Mouse (Mus musculus) adrenal gland, postnatal 10 days (tissue): ENCODE results near the gene Mroh8. TPM values are rescaled to one million over a fixed set of nuclear protein-coding genes. Genes with fewer than 3 reads are reported as not detected.
"Not testable (repeated sequence)": the region's sequence is repeated elsewhere in the genome, so short reads cannot be mapped to it uniquely, and the experiment has no call there.

ENCODE experiments used
- DNase-seq: peaks from one replicate; pipeline ENCODE4 v3.0.0; 2021; ENCODE audit warnings: mixed read lengths
- total RNA-seq, 2 experiments: library from RNA; stranded (reverse); gene quantifications; 2 replicates each; pipeline ENCODE4 v1.2.3; 2021

Gene Mroh8
- total RNA-seq, 2 experiments from 2014 or later: 0.42 TPM; not detected in 1

DNA sequence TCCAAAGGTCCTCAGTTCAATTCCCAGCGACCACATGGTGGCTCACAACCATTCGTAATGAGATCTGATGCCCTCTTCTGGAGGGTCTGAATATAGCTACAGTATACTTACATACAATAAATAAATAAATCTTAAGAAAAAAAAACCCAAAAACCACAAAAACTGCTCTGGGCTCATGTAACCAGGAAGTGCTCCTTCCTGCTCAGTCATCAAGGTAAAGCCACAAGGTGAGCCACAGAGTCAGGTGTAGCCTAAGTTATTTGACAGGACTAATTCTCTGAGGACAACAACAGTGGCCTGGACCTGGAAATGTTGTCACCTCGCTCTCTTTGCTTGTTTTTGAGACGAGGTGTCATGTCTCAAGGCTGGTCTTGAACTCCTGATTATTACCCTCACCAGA is 88.7 kb downstream of the Mroh8 start:
- DNase-seq: no peak

DNA sequence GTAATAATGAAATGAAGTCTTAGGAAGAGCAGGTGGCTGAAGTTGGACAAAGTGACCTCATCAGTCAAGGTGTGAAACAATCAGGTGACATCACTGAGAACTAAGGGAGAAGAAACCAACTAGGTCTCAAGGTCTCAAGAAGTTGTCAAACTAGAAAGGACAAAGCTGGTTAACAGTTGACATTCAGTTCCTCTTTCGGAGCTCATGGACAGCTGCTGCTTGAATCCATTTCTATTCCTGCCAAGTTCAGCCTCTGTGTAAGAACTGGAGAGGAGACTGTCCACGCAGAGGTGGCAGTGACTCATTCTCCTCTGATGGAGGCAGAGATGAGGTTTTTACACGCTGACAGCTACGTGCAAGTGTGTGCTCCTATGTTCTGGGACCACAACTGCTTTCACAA is 92.1 kb downstream of the Mroh8 start:
- DNase-seq: no peak

DNA sequence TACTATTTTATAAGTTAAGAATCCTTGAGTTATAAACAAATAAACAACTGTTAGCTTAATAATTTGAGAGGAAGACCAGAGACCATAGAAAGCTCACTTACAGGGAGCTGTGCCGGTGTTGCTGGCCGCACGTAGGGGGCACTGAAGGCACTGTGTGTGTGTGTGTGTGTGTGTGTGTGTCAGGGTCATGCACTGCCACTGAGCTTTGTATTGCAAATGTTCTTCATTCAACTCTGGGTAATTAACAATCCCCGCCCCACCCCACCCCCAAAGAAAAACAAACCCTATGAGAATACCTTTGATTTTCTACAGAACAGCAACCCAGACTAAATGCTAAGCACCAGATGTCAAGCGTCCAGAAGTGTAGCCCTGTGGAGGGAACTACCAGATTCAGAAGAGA is 92.8 kb downstream of the Mroh8 start:
- DNase-seq: no peak

DNA sequence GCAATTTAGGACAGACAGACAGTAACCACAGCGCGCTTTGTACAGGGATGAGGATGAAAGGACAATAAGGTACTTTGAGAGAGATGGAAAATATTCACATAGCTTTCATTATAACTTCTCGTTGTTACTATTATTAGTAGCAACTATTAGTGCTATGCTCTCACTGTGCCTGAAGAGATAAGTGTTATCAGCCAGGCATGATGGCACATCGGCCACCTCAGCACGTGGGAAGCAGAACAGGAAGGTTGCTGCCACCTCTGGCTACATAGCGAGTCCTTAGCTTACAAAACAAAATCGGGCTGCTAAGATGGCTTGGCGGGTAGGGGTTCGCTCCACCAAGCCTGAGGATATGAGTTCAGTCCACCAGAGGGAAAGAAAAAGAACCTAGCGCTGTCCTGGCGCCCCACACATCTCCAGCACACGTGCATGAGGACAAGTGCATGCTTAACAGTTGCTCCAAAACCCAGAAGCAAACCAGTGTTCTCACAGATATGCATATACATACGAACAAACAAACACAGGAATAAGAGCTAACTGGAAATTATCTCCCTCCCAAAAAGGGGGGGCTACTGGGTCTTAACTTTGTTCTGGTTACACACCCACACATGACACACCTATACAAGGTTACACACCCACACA is 94.2 kb downstream of the Mroh8 start:
- DNase-seq: no peak

DNA sequence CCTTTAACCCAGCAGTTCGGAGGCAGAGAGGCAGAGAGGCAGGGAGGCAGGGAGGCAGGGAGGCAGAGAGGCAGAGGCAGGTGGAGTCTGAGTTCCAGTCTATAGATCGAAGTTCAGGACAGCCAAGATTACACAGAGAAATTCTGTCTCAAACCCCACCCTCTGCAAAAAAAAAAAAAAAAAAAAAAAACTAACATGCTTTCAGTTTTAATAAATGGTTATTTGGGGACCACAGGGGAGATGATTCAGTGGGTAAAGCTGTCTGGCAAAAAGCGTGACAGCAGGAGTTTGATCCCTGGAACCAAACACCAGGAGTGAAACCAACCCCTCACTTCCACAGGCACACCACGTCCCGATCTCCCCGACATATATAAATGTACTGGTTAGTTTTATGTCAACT is 101.2 kb downstream of the Mroh8 start:
- no peak for DNase-seq

DNA sequence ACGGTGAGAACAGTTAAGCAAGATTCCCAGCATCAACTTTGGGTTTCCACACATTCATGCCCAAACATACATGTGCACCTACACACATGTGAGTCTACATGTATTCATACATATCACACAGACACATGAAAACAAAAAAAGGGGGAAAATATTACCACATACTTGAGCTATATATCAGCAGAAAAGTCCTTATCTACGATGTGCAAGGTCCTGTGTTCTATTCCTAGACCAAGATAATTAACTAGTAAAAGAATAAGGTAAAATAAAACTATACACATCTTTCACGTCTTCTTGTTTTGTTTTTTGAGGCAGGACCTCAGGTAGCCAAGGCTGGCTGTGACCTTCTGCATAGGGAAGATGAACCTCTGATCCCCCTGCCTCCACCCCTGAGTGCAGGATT is 103.1 kb downstream of the Mroh8 start:
- no peak for DNase-seq

DNA sequence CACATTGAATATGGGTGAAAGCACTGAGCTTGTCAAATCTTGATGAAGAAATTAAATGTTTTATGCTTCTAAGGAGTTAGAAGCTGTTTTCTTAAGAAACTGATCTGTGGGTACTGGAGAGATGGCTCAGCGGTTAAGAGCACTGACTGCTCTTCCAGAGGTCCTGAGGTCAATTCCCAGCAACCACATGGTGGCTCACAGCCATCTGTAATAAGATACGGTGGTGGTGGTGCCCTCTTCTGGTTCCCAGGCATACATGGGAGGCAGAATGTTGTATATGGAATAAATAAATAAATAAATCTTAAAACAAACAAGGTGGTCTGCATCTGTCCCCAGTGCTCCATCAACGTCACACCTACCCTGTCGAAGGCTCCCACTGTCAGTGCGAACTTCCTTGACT is 104.9 kb downstream of the Mroh8 start:
- no peak for DNase-seq

DNA sequence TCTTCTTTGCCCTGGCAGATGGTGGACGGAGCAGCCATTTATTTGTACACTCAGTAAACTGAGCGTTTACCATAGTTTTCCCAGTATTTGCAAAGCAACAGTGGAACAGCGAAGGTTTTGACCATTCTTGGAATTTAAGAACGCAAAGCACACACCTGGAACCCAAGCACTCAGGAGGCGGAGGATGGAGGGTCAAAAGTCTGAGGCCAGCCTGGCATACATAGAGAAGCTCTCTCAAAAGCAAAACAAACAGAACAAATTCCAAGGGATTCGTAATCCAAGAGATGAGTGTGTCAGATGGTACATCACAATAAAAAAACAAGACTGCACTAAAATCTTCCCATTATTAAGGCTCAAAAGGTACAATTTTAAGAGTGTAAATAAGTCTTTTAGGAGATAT is 105.8 kb downstream of the Mroh8 start:
- DNase-seq: no peak

DNA sequence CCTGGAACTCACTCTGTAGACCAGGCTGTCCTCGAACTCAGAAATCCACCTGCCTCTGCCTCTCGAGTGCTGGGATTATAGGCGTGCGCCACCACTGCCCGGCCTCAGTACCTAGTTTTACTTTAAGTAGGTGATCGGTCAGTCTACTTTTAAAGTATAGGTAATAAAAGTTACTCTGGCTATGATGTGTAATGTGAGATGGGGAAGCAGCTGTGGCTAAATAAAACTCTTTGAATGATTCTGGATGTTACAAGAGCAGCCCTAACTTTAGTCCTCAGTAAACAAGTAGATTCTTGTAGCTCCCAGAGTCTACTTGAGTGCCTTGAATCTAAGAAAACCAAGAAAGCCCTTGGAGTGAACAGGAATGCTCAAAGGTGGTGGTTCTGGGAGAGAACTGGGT is 106.4 kb downstream of the Mroh8 start:
- no peak for DNase-seq

DNA sequence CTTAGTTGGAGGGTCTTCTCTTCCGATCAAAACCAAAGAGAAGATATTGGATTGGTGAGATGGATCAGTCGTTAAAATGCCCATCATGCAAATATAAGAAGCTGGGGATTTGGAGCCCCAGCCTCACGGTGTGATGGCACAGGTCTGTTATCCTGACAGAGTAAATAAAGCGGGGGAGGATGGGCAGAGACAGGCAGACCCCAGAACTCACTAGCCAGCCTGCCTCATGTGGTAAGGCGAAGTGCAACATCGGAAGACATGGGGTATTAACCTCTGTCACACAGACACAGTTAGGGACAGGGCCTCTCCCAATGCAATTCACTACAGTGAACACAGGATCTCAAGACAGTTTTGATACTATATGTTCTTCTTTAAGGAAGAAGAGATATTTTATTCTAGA is 108.7 kb downstream of the Mroh8 start:
- DNase-seq: no peak

DNA sequence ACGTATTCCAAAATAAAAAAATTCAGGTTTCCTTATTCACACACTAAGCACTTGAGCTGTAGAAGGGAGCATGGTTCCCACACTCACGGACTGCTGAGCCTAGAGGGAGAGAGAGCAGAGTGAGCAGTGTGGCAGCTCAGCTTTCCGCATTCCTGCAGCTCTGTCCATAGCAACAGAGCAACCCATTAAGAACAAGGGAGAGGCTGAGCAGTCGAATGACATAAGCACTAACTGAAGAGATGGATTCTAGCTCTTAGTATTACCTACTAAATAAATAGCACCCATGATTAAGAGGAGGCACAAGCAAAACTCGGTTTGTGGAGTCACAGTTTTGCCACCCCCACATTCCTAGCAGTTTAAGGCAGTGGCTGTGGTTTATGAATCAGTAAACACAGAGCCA is 109.2 kb downstream of the Mroh8 start:
- DNase-seq: no peak

DNA sequence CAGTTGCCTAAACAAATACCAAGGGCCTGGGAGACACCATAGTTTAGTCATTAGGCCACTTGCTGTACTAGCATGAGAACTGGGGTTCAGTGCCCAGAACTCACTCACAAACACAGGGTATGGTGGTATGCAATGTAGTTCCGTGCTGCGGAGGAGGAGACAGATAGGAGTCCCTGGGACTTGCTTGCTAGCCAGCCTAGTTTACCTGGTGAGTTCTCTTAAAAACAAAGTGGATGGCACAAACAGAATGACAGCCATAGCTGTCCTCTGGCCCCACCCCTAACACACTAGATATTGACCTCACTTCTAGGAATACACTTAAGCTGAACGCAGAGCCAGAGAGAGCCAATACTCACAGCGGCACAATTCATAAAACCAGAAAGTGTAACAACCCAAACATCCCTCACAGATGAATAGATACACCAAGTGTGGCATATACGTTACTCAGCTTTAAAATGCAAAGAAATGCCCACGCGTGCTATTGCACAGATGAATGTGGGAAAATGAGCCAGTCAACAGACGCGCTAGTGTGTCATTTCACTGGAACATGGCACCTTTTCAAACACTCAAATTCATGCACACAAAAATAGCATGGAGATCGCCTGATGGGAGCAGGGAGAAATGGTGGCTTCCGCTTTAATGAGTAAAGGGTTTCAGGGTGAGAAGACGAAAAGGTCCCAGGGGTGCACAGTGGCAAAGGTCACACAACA is 112.8 kb downstream of the Mroh8 start:
- DNase-seq: no peak

DNA sequence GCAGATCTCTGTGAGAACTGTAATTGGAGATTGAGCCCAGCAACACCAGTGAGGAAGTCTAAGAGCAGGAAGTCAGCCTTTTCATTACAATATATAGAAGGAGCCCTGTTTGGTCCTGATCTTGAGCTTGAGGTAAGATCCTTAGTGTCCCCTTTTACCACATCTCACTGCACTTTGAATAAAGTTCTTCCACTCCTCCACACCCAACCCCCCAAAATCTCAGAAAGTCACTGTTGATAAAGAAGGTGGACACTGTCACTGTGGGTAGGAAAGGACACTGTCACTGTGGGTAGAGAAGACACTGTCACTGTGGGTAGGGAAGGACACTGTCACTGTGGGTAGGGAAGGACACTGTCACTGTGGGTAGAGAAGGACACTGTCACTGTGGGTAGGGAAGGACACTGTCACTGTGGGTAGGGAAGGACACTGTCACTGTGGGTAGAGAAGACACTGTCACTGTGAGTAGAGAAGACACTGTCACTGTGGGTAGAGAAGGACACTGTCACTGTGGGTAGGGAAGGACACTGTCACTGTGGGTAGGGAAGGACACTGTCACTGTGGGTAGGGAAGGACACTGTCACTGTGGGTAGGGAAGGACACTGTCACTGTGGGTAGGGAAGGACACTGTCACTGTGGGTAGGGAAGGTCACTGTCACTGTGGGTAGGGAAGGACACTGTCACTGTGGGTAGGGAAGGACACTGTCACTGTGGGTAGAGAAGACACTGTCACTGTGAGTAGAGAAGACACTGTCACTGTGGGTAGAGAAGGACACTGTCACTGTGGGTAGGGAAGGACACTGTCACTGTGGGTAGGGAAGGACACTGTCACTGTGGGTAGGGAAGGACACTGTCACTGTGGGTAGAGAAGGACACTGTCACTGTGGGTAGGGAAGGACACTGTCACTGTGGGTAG is 113.8 kb downstream of the Mroh8 start:
- not testable (repeated sequence) for DNase-seq

DNA sequence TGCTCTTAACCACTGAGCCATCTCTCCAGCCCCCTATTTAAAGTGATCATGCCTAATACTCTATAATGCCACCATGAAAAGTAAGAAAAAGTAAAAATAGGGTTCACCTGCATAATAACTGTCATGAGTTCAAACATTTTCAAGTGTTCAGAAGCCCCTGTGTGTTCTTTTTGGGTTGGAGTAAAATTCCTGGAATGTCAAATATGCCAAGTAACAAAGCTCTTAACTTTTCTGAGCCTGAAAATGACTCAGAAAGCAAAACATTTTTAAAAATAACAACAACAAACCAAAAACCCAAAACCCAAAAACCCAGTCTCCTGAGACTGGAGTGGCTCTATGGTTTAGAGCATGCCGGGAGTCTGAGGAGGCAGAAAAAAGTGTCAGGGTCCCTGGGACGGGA is 115.2 kb downstream of the Mroh8 start:
- DNase-seq: no peak

Other genes with a start within 250 kb of the Mroh8 start
- gene Soga1, start 200.3 kb downstream of the Mroh8 start, total RNA-seq: 10 to 100 TPM; 30.3 to 35.9 TPM
- gene Tldc2, start 192.5 kb downstream of the Mroh8 start, total RNA-seq: not detected
- gene Samhd1, start 144.3 kb downstream of the Mroh8 start, total RNA-seq: 10 to 100 TPM; 26.7 to 31.4 TPM
- gene Rbl1, start 75.0 kb downstream of the Mroh8 start, total RNA-seq: 10 to 100 TPM; 11.1 to 13.5 TPM
- 100 to 1,000 TPM; 189 to 199 TPM for gene Rpn2, start 532 bp downstream of the Mroh8 start, total RNA-seq
- not detected for gene Ghrh, start 68.0 kb upstream of the Mroh8 start, total RNA-seq
- 10 to 100 TPM; 34.8 to 35.7 TPM for gene Manbal, start 88.0 kb upstream of the Mroh8 start, total RNA-seq
- gene Src, start 138.9 kb upstream of the Mroh8 start, total RNA-seq: 10 to 100 TPM; 18.9 to 21.8 TPM